Mouse (Mus musculus) gastrocnemius, postnatal 36 days (tissue): ENCODE measurements at regions not wholly inside any gene's neighbourhood (a gene's known extent, or its start where the extent isn't known, plus 50 kb on each side); places are given as distances from the start of the nearest gene placed in this dataset.

Experiments used
- DNase-seq, 2 experiments: peaks; one replicate each; pipeline ENCODE4 v3.0.0; 2022
- intact Hi-C: fragments of 180-260 bp; cut with DNase I; formaldehyde crosslinking; loops from one replicate; pipeline ENCODE4 v1.15.1; 2025

GRCm38 (mm10) chr10:19531452-19531851 is 60.3 kb upstream of the Ifngr1 start:
- DNase-seq = no peak
- intact Hi-C loops = no loop called here

- intact Hi-C loops = no loop called here
- no peak for DNase-seq
Observed at GRCm38 (mm10) chr10:19532790-19533189, 59.0 kb upstream of the Ifngr1 start.

GRCm38 (mm10) chr10:19533846-19534245 is 57.9 kb upstream of the Ifngr1 start:
- intact Hi-C loops = no loop called here
- DNase-seq = no peak
